9 mouse cellular contexts compared by ENCODE assay signal in the genomic region with DNA sequence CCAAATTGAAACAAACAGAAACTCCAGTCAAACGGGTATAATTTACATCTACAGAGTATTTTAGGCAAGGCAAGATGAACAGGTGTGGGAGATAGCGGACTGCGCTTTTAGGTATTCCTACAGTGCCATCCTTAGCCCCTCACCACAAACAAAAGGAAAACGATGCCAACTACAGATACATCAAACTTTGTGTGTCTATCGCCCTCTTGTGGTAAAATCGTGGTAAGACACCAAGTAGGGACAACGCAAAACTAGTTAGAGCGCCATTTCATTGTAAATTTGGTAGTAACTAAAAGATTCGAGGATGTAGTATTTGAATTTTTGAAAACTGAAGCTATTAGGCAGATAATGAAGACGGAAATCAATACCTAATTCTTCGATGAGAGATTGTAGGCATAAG.
DNase-seq lines count a peak whose midpoint lies in the region; ATAC-seq lines count a peak whose summit lies in the region.
"Had no signal": no experiment of that assay in that cellular context is flagged by ENCODE, and none has a peak within 500 bp of the region (broad histone marks: within the 10 kb centered on the region; RNA-seq: fewer than 3 reads in every experiment).

No protein-coding gene starts in this region.

- no peaks in the 10 kb centered on the region for H3K36me3 ChIP-seq in hindbrain, embryonic 14.5 days (replicated peaks; ENCODE audit: control insufficient read depth, insufficient read depth)
- no peaks in the 10 kb centered on the region for H3K36me3 ChIP-seq in hindbrain, embryonic 13.5 days
- no peaks in the 10 kb centered on the region for H3K36me3 ChIP-seq in midbrain, embryonic 14.5 days (ENCODE audit: control insufficient read depth, insufficient read depth, low read length)
- H3K36me3 ChIP-seq in midbrain, embryonic 10.5 days = no peaks in the 10 kb centered on the region

- no peak overlapping the region for H3K27ac ChIP-seq in hindbrain, embryonic 14.5 days
- no peak overlapping the region for H3K27ac ChIP-seq in hindbrain, embryonic 13.5 days
- H3K27ac ChIP-seq in midbrain, embryonic 14.5 days (replicated peaks; ENCODE audit: low read depth, low read length) = no peak overlapping the region
- H3K27ac ChIP-seq in midbrain, embryonic 10.5 days (replicated peaks) = no peak overlapping the region

- WGBS in hindbrain, embryonic 14.5 days = 44% methylated on average over 11 of the region's 11 CpGs
- 39% methylated on average over 11 of the region's 11 CpGs for WGBS in hindbrain, embryonic 13.5 days
- 37% methylated on average over 11 of the region's 11 CpGs for WGBS in midbrain, embryonic 14.5 days
- 44% methylated on average over 11 of the region's 11 CpGs for WGBS in midbrain, embryonic 10.5 days

- H3K27me3 ChIP-seq in hindbrain, embryonic 14.5 days (ENCODE audit: control insufficient read depth, insufficient read depth, low read length) = peaks cover 10% of the 10 kb centered on the region; the same call in 1 of the 2 replicates
- peaks cover 29% of the 10 kb centered on the region for H3K27me3 ChIP-seq in hindbrain, embryonic 13.5 days
- H3K27me3 ChIP-seq in midbrain, embryonic 14.5 days (ENCODE audit: control insufficient read depth, insufficient read depth, low read length) = no peaks in the 10 kb centered on the region
- H3K27me3 ChIP-seq in midbrain, embryonic 10.5 days (ENCODE audit: low read depth, poor library complexity, severe bottlenecking) = peaks cover 83% of the 10 kb centered on the region

- no peak for ATAC-seq in hindbrain, embryonic 14.5 days (ENCODE audit: low FRiP score)
- ATAC-seq in hindbrain, embryonic 13.5 days (ENCODE audit: low FRiP score) = no peak
- no peak for ATAC-seq in midbrain, embryonic 14.5 days (ENCODE audit: low FRiP score, low TSS enrichment)

- no peak overlapping the region for H3K4me2 ChIP-seq in hindbrain, embryonic 14.5 days (replicated peaks)
- H3K4me2 ChIP-seq in hindbrain, embryonic 13.5 days = no peak overlapping the region
- no peak overlapping the region for H3K4me2 ChIP-seq in midbrain, embryonic 14.5 days (ENCODE audit: low read length)

- no peaks in the 10 kb centered on the region for H3K4me1 ChIP-seq in hindbrain, embryonic 14.5 days (replicated peaks; ENCODE audit: control insufficient read depth, insufficient read depth, low read length)
- H3K4me1 ChIP-seq in hindbrain, embryonic 13.5 days (replicated peaks) = no peaks in the 10 kb centered on the region
- no peaks in the 10 kb centered on the region for H3K4me1 ChIP-seq in midbrain, embryonic 14.5 days (ENCODE audit: control insufficient read depth, insufficient read depth, low read length)
- H3K4me1 ChIP-seq in midbrain, embryonic 10.5 days = no peaks in the 10 kb centered on the region

- no peaks in the 10 kb centered on the region for H3K9me3 ChIP-seq in hindbrain, embryonic 14.5 days (ENCODE audit: control insufficient read depth, low read length)
- no peaks in the 10 kb centered on the region for H3K9me3 ChIP-seq in hindbrain, embryonic 13.5 days
- no peaks in the 10 kb centered on the region for H3K9me3 ChIP-seq in midbrain, embryonic 14.5 days (ENCODE audit: control insufficient read depth, low read length)
- H3K9me3 ChIP-seq in midbrain, embryonic 10.5 days (replicated peaks) = no peaks in the 10 kb centered on the region

- no peak overlapping the region for H3K4me3 ChIP-seq in hindbrain, embryonic 14.5 days (replicated peaks; ENCODE audit: low read length)
- H3K4me3 ChIP-seq in hindbrain, embryonic 13.5 days = no peak overlapping the region
- no peak overlapping the region for H3K4me3 ChIP-seq in midbrain, embryonic 14.5 days (replicated peaks; ENCODE audit: low read depth, low read length)
- H3K4me3 ChIP-seq in midbrain, embryonic 10.5 days = no peak overlapping the region

- peak; percentile 28 for DNase-seq in hindbrain, embryonic 14.5 days (ENCODE audit: low spot score)
- DNase-seq in midbrain, embryonic 14.5 days = peak; percentile 31
- no peak for DNase-seq in midbrain, embryonic 10.5 days (ENCODE audit: low spot score)
- DNase-seq in c-Kit-positive CD71-positive TER-119-negative erythroid progenitor cells, embryonic 14.5 days (ENCODE audit: low read depth) = peak; percentile 11
- no peak for DNase-seq in testis, postnatal 10 days (ENCODE audit: low spot score)
- no peak for DNase-seq in yolk sac, embryonic 10.5 days (ENCODE audit: low spot score)
- DNase-seq: cerebellum, adult 11 months; thymus, adult 2 months had no signal

- H3K9ac ChIP-seq in hindbrain, embryonic 14.5 days = no peak overlapping the region
- no peak overlapping the region for H3K9ac ChIP-seq in hindbrain, embryonic 13.5 days
- no peak overlapping the region for H3K9ac ChIP-seq in midbrain, embryonic 14.5 days (replicated peaks; ENCODE audit: low read length)

Comparison
In these comparisons a context has a peak if more than half of its experiments do, and no peak if none do; other contexts are left out.
1. DNase-seq: peak in hindbrain, embryonic 14.5 days (single experiment), midbrain, embryonic 14.5 days (single experiment) and c-Kit-positive CD71-positive TER-119-negative erythroid progenitor cells, embryonic 14.5 days (single experiment); none in midbrain, embryonic 10.5 days (single experiment), testis, postnatal 10 days (single experiment) and yolk sac, embryonic 10.5 days (single experiment).